Mouse (Mus musculus): Measurements from ENCODE around the gene Cd3eap. TPM values are rescaled to one million over a fixed set of nuclear protein-coding genes. Genes with fewer than 3 reads are reported as not detected.

The Cd3eap gene
- polyA plus RNA-seq (2015; fragmentation: Nextera tagmentation; extraction: Ambion mirVana): 13.3 and 13.8 TPM in 2 replicates

GRCm38 (mm10) chr7:19359299-19359891 is at the start of gene Cd3eap, which contains the start of gene Ppp1r13l:
Gene Cd3eap (minus strand): TSS chr7:19359483.
Gene Ppp1r13l (plus strand): TSS chr7:19359749.

GRCm38 (mm10) chr7:19404476-19404875 is 45.2 kb upstream of the Cd3eap start, which contains the start of gene Ckm:
Gene Ckm (plus strand): TSS chr7:19404776.

GRCm38 (mm10) chr7:19403731-19404296 is 44.5 kb upstream of the Cd3eap start, which contains the start of gene Klc3:
Gene Klc3 (minus strand): TSS chr7:19404104.

GRCm38 (mm10) chr7:19381377-19382165 is 22.3 kb upstream of the Cd3eap start, which contains the start of gene Ercc2:
Gene Ercc2 (plus strand): TSS chr7:19382010.

GRCm38 (mm10) chr7:19344237-19344847 is 14.9 kb downstream of the Cd3eap start, which contains the start of gene Ercc1:
Gene Ercc1 (plus strand): TSS chr7:19344778.

GRCm38 (mm10) chr7:19309884-19310641 is 49.2 kb downstream of the Cd3eap start, which contains the start of gene Fosb:
Gene Fosb (minus strand): TSS chr7:19310051.

MicroRNAs within 50 kb of the gene (microRNA counts, 519-probe panel; counts per million panel counts)
- not detected for microRNA mmu-miR-343

Small RNA genes lying within 50 kb of the gene (microRNA-seq; reads per million reads assigned to microRNA genes)
- not detected for gene Mir343

Other genes starting within 250 kb of the Cd3eap start
- 0.71 and 1.3 TPM in 2 replicates for gene Gm4969, start 241.1 kb downstream of the Cd3eap start, polyA plus RNA-seq (2015; fragmentation: Nextera tagmentation; extraction: Ambion mirVana)
- gene Fbxo46, start 239.6 kb downstream of the Cd3eap start, polyA plus RNA-seq (2015; fragmentation: Nextera tagmentation; extraction: Ambion mirVana): 5.8 and 6.1 TPM in 2 replicates
- gene Qpctl, start 210.2 kb downstream of the Cd3eap start, polyA plus RNA-seq (2015; fragmentation: Nextera tagmentation; extraction: Ambion mirVana): 11.9 and 12.2 TPM in 2 replicates
- gene Snrpd2, start 209.8 kb downstream of the Cd3eap start, polyA plus RNA-seq (2015; fragmentation: Nextera tagmentation; extraction: Ambion mirVana): 189 and 191 TPM in 2 replicates
- gene Gipr, start 193.4 kb downstream of the Cd3eap start, polyA plus RNA-seq (2015; fragmentation: Nextera tagmentation; extraction: Ambion mirVana): 0.37 and 0.49 TPM in 2 replicates
- 26.0 and 26.1 TPM in 2 replicates for gene Eml2, start 183.1 kb downstream of the Cd3eap start, polyA plus RNA-seq (2015; fragmentation: Nextera tagmentation; extraction: Ambion mirVana)
- gene Gpr4, start 146.9 kb downstream of the Cd3eap start, polyA plus RNA-seq (2015; fragmentation: Nextera tagmentation; extraction: Ambion mirVana): 13.5 and 15.9 TPM in 2 replicates
- 24.9 and 26.7 TPM in 2 replicates for gene Opa3, start 131.1 kb downstream of the Cd3eap start, polyA plus RNA-seq (2015; fragmentation: Nextera tagmentation; extraction: Ambion mirVana)
- 110 and 122 TPM in 2 replicates for gene Vasp, start 87.7 kb downstream of the Cd3eap start, polyA plus RNA-seq (2015; fragmentation: Nextera tagmentation; extraction: Ambion mirVana)
- gene Ppm1n, start 79.4 kb downstream of the Cd3eap start, polyA plus RNA-seq (2015; fragmentation: Nextera tagmentation; extraction: Ambion mirVana): 0.37 TPM in 1 of 2 replicates, not detected in the other
- 19.9 and 21.9 TPM in 2 replicates for gene Rtn2, start 76.9 kb downstream of the Cd3eap start, polyA plus RNA-seq (2015; fragmentation: Nextera tagmentation; extraction: Ambion mirVana)
- gene Fosb, start 49.4 kb downstream of the Cd3eap start, polyA plus RNA-seq (2015; fragmentation: Nextera tagmentation; extraction: Ambion mirVana): 0.57 and 0.75 TPM in 2 replicates
- gene Ercc1, start 14.7 kb downstream of the Cd3eap start, polyA plus RNA-seq (2015; fragmentation: Nextera tagmentation; extraction: Ambion mirVana): 48.3 and 53.8 TPM in 2 replicates
- gene Ppp1r13l, start 266 bp upstream of the Cd3eap start, polyA plus RNA-seq (2015; fragmentation: Nextera tagmentation; extraction: Ambion mirVana): 9.7 and 11.9 TPM in 2 replicates
- gene Ercc2, start 22.5 kb upstream of the Cd3eap start, polyA plus RNA-seq (2015; fragmentation: Nextera tagmentation; extraction: Ambion mirVana): 5.6 and 5.9 TPM in 2 replicates
- gene Klc3, start 44.6 kb upstream of the Cd3eap start, polyA plus RNA-seq (2015; fragmentation: Nextera tagmentation; extraction: Ambion mirVana): 4.7 and 5.9 TPM in 2 replicates
- gene Ckm, start 45.3 kb upstream of the Cd3eap start, polyA plus RNA-seq (2015; fragmentation: Nextera tagmentation; extraction: Ambion mirVana): 875 and 934 TPM in 2 replicates
- gene Mark4, start 99.3 kb upstream of the Cd3eap start, polyA plus RNA-seq (2015; fragmentation: Nextera tagmentation; extraction: Ambion mirVana): 3.7 and 4.3 TPM in 2 replicates
- 0.29 and 0.47 TPM in 2 replicates for gene Exoc3l2, start 103.8 kb upstream of the Cd3eap start, polyA plus RNA-seq (2015; fragmentation: Nextera tagmentation; extraction: Ambion mirVana)
- 1.5 and 2.0 TPM in 2 replicates for gene Bloc1s3, start 148.9 kb upstream of the Cd3eap start, polyA plus RNA-seq (2015; fragmentation: Nextera tagmentation; extraction: Ambion mirVana)
- 82.5 and 88.1 TPM in 2 replicates for gene Trappc6a, start 148.9 kb upstream of the Cd3eap start, polyA plus RNA-seq (2015; fragmentation: Nextera tagmentation; extraction: Ambion mirVana)
- 0.27 and 0.49 TPM in 2 replicates for gene Nkpd1, start 158.4 kb upstream of the Cd3eap start, polyA plus RNA-seq (2015; fragmentation: Nextera tagmentation; extraction: Ambion mirVana)
- 16.1 and 16.9 TPM in 2 replicates for gene Ppp1r37, start 203.6 kb upstream of the Cd3eap start, polyA plus RNA-seq (2015; fragmentation: Nextera tagmentation; extraction: Ambion mirVana)
- gene Zfp296, start 217.8 kb upstream of the Cd3eap start, polyA plus RNA-seq (2015; fragmentation: Nextera tagmentation; extraction: Ambion mirVana): 1.2 and 1.4 TPM in 2 replicates
- 152 and 153 TPM in 2 replicates for gene Gemin7, start 218.1 kb upstream of the Cd3eap start, polyA plus RNA-seq (2015; fragmentation: Nextera tagmentation; extraction: Ambion mirVana)
- gene Clasrp, start 245.0 kb upstream of the Cd3eap start, polyA plus RNA-seq (2015; fragmentation: Nextera tagmentation; extraction: Ambion mirVana): 21.5 and 24.3 TPM in 2 replicates

Measured in urinary bladder, postnatal 0 days (tissue).